Mouse (Mus musculus) heart, embryonic 13.5 days (tissue): ENCODE measurements around the gene Abcb1a. TPM values are rescaled to one million over a fixed set of nuclear protein-coding genes. Genes with fewer than 3 reads are reported as not detected.
"Not testable (repeated sequence)": the region's sequence is repeated elsewhere in the genome, so short reads cannot be mapped to it uniquely, and the experiment has no call there.

Experiments used
- ATAC-seq: fragments of 200-750 bp; cut with Nextera tagmentation; 2 replicates; pipeline ENCODE4 v1.8.0; 2017; ENCODE audit warnings: moderate TSS enrichment; ENCODE audit not compliant: insufficient number of reproducible peaks, low FRiP score, low TSS enrichment; ENCODE audit errors: extremely low read depth
- H3K27ac ChIP-seq: fragments of 300-500 bp; sonication (generic); replicated peaks from 2 replicates; pipeline ENCODE4 v1.5.1; 2015; ENCODE audit warnings: moderate library complexity, mild to moderate bottlenecking, inconsistent platforms
- H3K27me3 ChIP-seq: fragments of 300-500 bp; sonication (generic); replicated peaks from 2 replicates; pipeline ENCODE4 v1.6.1; 2015; ENCODE audit warnings: mild to moderate bottlenecking, inconsistent platforms
- H3K36me3 ChIP-seq: fragments of 300-500 bp; sonication (generic); 2 replicates; pipeline ENCODE4 v1.6.1; 2015; ENCODE audit warnings: mild to moderate bottlenecking, inconsistent platforms
- H3K4me1 ChIP-seq: fragments of 300-500 bp; sonication (generic); 2 replicates; pipeline ENCODE4 v1.6.1; 2015; ENCODE audit warnings: inconsistent platforms
- H3K4me2 ChIP-seq: fragments of 300-500 bp; sonication (generic); 2 replicates; pipeline ENCODE4 v1.6.1; 2015; ENCODE audit warnings: inconsistent platforms, mild to moderate bottlenecking, moderate library complexity
- H3K4me3 ChIP-seq: fragments of 300-500 bp; sonication (generic); 2 replicates; pipeline ENCODE4 v1.5.1; 2015; ENCODE audit warnings: moderate library complexity, mild to moderate bottlenecking, inconsistent platforms
- H3K9ac ChIP-seq: fragments of 300-500 bp; sonication (generic); 2 replicates; pipeline ENCODE4 v1.6.1; 2015; ENCODE audit warnings: inconsistent platforms, mild to moderate bottlenecking, moderate library complexity
- H3K9me3 ChIP-seq: fragments of 300-500 bp; sonication (generic); 2 replicates; pipeline ENCODE4 v1.6.1; 2016; ENCODE audit warnings: inconsistent platforms
- WGBS: fragments of 180-500 bp; shearing (Covaris S2); methylation state at CpG from one replicate; pipeline ENCODE4 v1.1.7; 2015; ENCODE audit warnings: mixed read lengths; 5-methylcytosine and 5-hydroxymethylcytosine counted together
- polyA plus RNA-seq: library from polyadenylated mRNA; unstranded; fragments of >200 nt; fragmentation: Nextera tagmentation; extraction: Ambion mirVana; gene quantifications from 2 replicates; pipeline ENCODE4 v1.2.1, GENCODE M21; 2015

The Abcb1a gene
- polyA plus RNA-seq, 1 experiment from 2014 or later: 0.11 TPM

DNA sequence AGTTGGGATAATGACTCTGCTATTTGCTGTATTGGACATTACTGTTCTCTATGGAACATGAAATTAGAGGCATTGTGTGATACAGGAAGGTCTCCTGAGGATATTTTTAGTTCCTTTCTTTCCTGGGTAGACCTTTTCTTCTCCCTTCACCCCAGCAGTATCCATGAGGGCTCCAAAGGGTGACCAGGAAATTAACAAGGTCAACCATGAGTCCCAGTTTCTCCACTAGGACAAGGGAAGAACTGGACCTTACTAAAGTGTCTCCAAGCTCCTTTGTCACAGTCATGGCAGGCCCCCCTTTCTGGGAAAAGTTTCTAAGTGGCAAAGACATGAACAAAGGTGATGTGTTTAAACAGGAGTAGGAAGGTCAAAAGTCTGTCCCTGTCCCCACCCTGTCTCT lies 72.8 kb downstream of the Abcb1a start:
- Histone ChIP-seq H3K4me3 (no peak overlapping the region), H3K27ac (no peak overlapping the region), H3K9ac (no peak overlapping the region), H3K4me2 (no peak overlapping the region), H3K9me3 (no peaks in the 10 kb centered on the region), H3K27me3 (no peaks in the 10 kb centered on the region), H3K4me1 (no peaks in the 10 kb centered on the region), H3K36me3 (no peaks in the 10 kb centered on the region)
- ATAC-seq: no peak

DNA sequence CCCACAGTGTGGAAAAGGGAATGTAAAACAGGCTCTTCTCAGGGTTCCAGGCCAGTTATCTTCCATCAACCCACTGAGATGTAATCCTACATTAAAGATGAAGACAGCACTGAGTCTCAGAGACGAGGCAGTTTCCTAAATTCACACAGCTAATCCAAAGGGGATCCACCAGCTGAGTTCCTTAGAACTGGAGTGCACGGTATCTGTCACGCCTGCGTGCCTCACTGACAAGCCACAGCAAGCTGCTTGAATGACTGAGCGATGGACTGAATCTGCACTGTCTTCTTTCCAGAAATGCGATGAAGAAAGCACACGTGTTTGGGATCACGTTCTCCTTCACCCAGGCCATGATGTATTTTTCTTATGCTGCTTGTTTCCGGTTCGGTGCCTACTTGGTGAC lies 73.4 kb downstream of the Abcb1a start:
- not testable (repeated sequence) for ATAC-seq, H3K9ac ChIP-seq, H3K9me3 ChIP-seq, H3K27ac ChIP-seq, H3K4me3 ChIP-seq, H3K27me3 ChIP-seq, H3K36me3 ChIP-seq, H3K4me1 ChIP-seq, H3K4me2 ChIP-seq
- WGBS: 74% methylated on average over 8 of the region's 10 CpGs

GRCm38 (mm10) chr5:8736389-8736788 lies 76.5 kb downstream of the Abcb1a start:
- no peak overlapping the region for H3K27ac ChIP-seq
- H3K4me2 ChIP-seq: no peak overlapping the region
- no peak for ATAC-seq
- H3K36me3 ChIP-seq: no peaks in the 10 kb centered on the region
- H3K9me3 ChIP-seq: no peaks in the 10 kb centered on the region
- H3K27me3 ChIP-seq: no peaks in the 10 kb centered on the region
- H3K4me1 ChIP-seq: no peaks in the 10 kb centered on the region
- WGBS: 64% methylated on average over 4 of the region's 4 CpGs
- no peak overlapping the region for H3K4me3 ChIP-seq
- no peak overlapping the region for H3K9ac ChIP-seq

DNA sequence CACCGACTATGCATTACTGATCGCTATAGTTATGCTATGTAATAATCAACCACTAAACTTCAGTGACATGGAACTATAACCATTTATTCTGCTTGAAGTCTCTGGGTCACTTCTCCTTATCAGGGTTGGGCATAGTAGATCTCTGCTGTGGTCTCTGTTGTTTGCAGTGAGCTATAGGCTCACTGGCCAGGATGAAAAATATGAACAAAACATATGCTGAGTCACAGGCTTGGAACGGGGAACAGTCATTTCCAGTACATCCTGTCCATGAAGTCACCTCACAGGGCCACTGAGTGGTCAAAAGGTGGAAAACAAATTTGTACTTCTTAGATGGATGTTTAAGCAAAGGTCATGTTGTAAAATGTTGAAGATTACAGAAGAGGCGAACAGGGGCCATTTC lies 77.2 kb downstream of the Abcb1a start:
- no peaks in the 10 kb centered on the region for H3K4me1 ChIP-seq
- WGBS: 83% methylated on average over 4 of the region's 4 CpGs
- H3K9ac ChIP-seq: no peak overlapping the region
- ATAC-seq: no peak
- no peak overlapping the region for H3K27ac ChIP-seq
- no peak overlapping the region for H3K4me2 ChIP-seq
- H3K36me3 ChIP-seq: no peaks in the 10 kb centered on the region
- no peaks in the 10 kb centered on the region for H3K27me3 ChIP-seq
- no peak overlapping the region for H3K4me3 ChIP-seq
- H3K9me3 ChIP-seq: no peaks in the 10 kb centered on the region

GRCm38 (mm10) chr5:8747244-8747643 lies 87.4 kb downstream of the Abcb1a start:
- H3K27me3 ChIP-seq, H3K4me2 ChIP-seq, H3K4me1 ChIP-seq, H3K27ac ChIP-seq, H3K9ac ChIP-seq, H3K36me3 ChIP-seq, H3K9me3 ChIP-seq, H3K4me3 ChIP-seq, ATAC-seq: not testable (repeated sequence)
- WGBS: 87% methylated on average over 13 of the region's 13 CpGs

DNA sequence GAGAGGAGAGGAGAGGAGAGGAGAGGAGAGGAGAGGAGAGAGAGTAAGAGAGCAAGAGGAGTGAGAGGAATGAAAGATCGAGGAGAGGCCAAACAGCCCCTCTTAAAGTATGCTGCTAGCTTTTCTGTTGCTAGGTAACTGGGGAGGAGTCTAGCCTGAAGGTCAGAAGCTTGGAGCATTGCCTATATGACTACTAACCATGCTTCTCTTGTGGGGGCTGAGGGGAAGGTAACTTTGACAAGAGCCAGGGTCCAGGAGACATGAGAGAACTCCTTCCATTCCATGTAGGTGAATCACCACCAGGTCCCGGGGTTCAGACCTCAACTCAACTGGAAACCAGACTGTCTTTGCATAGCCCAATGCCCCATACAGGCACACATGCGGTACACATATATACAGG lies 113.0 kb downstream of the Abcb1a start:
- Histone ChIP-seq H3K36me3 (no peaks in the 10 kb centered on the region), H3K27ac (no peak overlapping the region), H3K4me2 (no peak overlapping the region), H3K27me3 (no peaks in the 10 kb centered on the region), H3K9me3 (no peaks in the 10 kb centered on the region), H3K4me1 (no peaks in the 10 kb centered on the region), H3K9ac (no peak overlapping the region), H3K4me3 (no peak overlapping the region)
- WGBS: 50% methylated on average over 3 of the region's 3 CpGs
- ATAC-seq: no peak

GRCm38 (mm10) chr5:8778311-8778710 lies 118.4 kb downstream of the Abcb1a start:
- Histone ChIP-seq H3K4me1 (no peaks in the 10 kb centered on the region), H3K4me2 (no peak overlapping the region), H3K27ac (no peak overlapping the region), H3K27me3 (no peaks in the 10 kb centered on the region), H3K9me3 (no peaks in the 10 kb centered on the region), H3K36me3 (no peaks in the 10 kb centered on the region), H3K9ac (no peak overlapping the region), H3K4me3 (no peak overlapping the region)
- no peak for ATAC-seq
- 78% methylated on average over 2 of the region's 2 CpGs for WGBS

DNA sequence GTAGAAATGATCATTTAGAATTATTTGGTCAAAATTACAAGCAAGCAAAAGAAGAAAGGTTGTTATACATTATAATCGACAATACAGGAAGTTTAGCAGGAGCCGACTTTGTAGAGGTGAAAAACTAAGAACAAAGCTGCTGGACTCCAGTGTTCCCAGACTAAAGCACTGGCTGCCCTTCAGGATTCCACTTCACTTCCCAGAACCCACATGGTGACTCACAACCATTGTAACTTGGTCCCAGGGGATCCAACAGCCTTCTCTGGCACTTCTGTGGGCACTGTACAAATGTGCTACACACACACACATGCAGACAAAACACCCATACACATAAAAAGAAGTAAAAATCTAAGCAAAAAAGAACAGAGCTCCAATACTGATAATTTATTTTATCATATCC lies 118.9 kb downstream of the Abcb1a start:
- Histone ChIP-seq H3K4me2 (no peak overlapping the region), H3K4me1 (no peaks in the 10 kb centered on the region), H3K9me3 (no peaks in the 10 kb centered on the region), H3K27ac (no peak overlapping the region), H3K27me3 (no peaks in the 10 kb centered on the region), H3K4me3 (no peak overlapping the region), H3K36me3 (no peaks in the 10 kb centered on the region), H3K9ac (no peak overlapping the region)
- no peak for ATAC-seq
- 86% methylated on average over 2 of the region's 2 CpGs for WGBS

DNA sequence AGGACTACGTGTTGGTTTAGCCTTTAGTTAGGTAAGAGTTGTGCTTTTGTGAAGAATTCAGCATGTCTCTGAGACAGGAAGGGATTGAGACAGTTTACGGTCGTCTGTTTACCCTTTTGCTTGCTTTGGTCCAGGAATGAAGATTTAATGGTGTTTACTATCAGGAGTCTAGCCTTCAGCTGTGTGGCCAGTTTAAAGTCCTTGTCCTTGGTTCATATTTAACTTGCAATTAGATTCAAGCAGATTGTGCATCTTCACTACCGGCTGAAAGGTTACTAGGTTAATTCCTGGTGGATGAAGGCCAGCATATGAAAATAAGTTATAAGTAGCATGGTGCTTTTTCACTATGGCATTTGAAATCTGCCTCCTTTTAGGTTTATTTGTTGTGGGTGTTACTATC lies 132.4 kb downstream of the Abcb1a start:
- H3K36me3 ChIP-seq: no peaks in the 10 kb centered on the region
- no peak overlapping the region for H3K4me3 ChIP-seq
- no peak overlapping the region for H3K9ac ChIP-seq
- H3K4me1 ChIP-seq: no peaks in the 10 kb centered on the region
- no peak for ATAC-seq
- H3K4me2 ChIP-seq: no peak overlapping the region
- WGBS: 73% methylated on average over 4 of the region's 4 CpGs
- H3K27me3 ChIP-seq: no peaks in the 10 kb centered on the region
- H3K9me3 ChIP-seq: no peaks in the 10 kb centered on the region
- no peak overlapping the region for H3K27ac ChIP-seq

Other genes starting within 250 kb of the Abcb1a start
- gene Dbf4, start 237.4 kb upstream of the Abcb1a start, polyA plus RNA-seq: 26.6 and 27.5 TPM in 2 replicates
- gene Slc25a40, start 237.2 kb upstream of the Abcb1a start, polyA plus RNA-seq: 10.6 and 11.5 TPM in 2 replicates
- 0.90 and 0.97 TPM in 2 replicates for gene Rundc3b, start 37.1 kb upstream of the Abcb1a start, polyA plus RNA-seq
- 0.65 and 1.0 TPM in 2 replicates for gene Abcb1b, start 138.1 kb downstream of the Abcb1a start, polyA plus RNA-seq
- 0.36 and 1.1 TPM in 2 replicates for gene Abcb4, start 233.6 kb downstream of the Abcb1a start, polyA plus RNA-seq